Mouse (Mus musculus) frontal cortex, postnatal 36 days (tissue): ENCODE results near the gene Cox4i1.
"Not testable (repeated sequence)": the region's sequence is repeated elsewhere in the genome, so short reads cannot be mapped to it uniquely, and the experiment has no call there.

ENCODE experiments used
- DNase-seq, 2 experiments: peaks; one replicate each; pipeline ENCODE4 v3.0.0; 2022; ENCODE audit warnings: low spot score in 2 of 2

Cox4i1 gene

DNA sequence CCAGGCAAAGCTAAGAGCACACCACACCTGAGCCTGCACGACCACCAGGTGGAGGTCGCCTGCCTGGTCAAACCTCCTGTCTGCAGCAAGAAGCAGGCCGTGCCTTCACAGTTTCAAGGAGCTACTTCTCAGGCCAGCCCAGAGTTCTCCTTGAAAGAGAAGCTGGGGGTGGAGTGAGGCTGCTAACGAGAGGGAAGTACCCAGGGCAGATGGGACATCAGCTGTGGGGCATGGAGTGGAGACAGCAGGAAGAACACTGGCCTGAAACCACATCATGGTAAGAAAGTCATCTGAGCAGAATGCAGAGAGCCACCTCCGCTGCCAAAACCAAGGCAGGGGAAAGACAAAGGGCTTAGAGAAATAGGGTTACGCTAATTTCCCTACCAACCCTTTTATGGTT is 3.5 kb upstream of the Cox4i1 start:
- DNase-seq = no peak

DNA sequence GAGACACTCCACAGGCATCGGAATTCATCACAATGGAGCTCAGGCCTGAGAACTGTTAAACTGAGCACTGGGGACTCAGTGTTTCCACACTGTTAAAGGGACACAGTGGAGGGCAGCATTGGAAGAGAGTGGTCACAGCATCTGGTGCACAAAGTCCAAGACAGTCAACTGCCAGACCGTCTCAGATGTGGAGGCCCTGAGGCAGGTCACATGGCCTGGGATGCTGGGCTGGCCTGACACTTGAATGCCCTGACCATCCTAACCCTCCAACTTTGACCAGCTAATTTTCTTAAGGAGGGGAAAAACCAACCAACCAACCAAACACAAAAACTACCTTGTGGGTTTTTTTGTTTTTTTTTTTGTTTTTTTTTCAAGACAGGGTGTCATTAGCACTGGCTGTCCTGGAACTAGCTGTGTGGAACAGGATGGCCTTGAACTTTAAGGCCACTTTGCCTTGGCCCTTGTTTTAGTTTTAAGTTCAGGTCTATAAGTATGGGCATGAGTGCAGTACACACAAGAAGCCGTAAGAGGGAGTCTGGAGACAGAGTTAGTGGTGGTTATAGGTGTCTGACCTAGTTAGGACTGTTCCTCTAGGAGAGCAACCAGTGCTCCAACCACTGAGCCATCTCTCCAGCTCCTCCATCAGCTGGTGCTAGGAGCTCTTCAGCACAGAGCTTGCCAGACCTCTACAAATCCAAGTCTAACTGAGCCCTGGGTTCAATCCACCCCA is 2.1 kb upstream of the Cox4i1 start:
- DNase-seq = no peak

DNA sequence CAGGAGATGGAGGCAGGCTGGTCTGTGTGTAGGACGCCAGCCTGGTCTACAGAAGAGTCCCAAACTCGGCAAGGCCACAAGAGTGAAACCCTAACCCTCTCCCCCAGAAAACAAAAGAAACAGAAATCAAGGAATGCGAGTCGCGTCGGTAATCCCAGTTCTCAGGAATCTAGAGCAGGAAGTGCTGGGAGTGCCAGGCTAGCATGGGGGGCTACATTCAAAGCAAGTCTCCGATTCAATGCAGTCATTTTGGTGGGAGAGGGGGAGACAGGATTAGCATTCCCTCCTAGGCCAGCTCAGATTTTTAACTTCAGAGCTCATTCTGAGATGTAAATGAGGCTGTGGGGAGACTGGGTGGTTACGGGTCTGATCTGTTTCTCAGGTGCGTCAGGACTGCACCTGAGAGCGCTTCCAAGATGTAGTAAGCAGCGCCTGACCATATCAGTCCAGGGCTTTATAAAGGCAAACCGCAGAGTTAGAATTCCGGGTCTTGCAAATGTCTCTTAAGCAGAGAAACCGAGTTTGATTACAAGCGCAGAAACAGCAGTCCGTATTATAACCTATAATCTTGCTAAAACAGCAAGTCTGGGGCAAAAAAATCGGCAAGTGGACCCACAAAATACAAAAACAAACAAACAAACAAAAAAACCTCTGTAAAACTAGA is 1.1 kb upstream of the Cox4i1 start:
- no peak for DNase-seq

DNA sequence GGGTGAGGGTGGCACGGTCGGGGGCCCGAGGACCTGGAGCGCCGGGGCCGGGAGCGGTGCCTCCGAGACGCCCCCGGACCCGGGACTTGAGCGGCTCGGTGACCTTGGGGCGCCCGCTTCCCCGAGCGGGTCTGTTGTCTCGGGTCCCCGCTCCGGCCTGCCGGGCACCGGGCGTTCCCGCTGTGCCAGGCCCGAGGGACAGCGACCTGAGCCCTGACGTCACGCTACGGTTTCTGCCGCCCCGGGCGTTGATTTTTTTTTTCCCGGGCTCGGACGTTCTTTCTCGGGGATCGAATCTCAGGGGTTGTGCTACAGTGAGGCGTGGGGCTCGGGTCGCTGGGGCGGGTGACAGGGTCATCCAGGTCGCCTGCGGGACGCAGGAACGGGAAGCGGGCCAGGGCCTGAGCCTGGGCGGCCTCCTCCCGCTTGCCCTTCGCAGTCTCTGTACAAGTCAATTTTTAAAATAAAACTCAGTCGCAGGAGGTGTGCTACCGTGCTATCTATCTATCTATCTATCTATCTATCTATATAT is 418 bp downstream of the Cox4i1 start, which contains the start of gene Emc8:
TSS of gene Emc8 (minus strand) at position 200 of the 532 bp plus-strand sequence.
- no peak for DNase-seq

DNA sequence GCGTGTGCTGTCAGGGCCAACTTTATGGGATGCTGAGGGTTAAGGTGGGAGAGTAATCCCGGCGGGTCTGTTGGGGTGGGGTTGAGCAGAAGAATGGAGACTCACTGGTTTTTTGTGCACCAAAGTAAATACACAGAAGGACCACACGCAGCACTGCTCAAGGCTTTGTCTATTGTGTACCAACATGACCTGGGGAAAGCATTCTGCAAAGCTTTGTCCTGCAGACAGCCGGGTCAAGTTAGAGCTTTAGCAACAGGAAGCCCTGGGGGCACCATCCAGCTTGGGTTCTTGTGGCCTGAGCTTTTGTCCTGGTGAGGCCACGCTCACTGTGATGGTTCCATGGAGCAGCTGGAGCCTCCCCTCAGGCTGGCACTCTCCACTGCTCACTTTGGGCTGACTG is 3.8 kb downstream of the Cox4i1 start:
- no peak for DNase-seq

DNA sequence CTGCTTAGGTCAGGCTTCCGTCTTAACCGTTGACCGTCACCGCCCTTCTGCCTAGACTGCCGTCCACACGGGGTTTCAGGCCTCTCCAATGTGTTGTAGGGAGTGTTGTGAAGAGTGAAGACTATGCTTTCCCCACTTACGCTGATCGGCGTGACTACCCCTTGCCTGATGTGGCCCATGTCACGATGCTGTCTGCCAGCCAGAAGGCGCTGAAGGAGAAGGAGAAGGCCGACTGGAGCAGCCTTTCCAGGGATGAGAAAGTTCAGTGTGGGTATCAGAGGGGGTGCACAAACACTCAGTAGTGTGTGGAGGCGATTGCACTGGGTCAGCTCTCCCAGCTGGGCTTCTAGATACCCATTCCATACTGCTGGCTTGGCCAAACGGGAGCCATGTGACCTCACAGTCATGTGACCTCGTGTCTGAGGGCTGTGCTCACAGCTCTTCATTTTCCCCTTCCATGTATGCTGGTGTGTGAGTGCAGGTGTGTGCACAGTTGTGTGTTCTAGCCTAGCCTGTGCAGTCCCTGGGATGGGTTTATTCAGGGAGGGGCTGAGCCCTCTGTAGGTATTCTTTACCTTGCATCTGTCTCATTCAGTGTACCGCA is 4.7 kb downstream of the Cox4i1 start:
- DNase-seq = no peak

DNA sequence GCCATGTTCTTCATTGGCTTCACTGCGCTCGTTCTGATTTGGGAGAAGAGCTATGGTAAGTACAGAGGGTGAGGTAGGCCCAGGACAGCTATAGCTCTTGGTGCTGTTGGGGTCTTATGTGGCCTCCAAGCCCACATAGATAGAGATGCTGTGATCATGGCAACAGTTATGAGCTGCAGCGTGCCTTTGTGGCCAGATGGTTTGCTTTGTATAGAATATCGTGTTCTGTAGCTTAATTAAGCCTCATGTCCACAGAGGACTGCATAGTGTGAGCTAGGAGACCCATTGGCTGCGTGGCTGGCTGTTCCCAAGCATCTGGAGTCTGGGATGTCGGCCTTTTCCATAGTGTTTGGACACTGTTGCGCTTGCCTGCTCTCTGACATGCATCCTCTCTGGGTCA is 5.3 kb downstream of the Cox4i1 start:
- DNase-seq = peak in 1 of 2 experiments; percentile 33

DNA sequence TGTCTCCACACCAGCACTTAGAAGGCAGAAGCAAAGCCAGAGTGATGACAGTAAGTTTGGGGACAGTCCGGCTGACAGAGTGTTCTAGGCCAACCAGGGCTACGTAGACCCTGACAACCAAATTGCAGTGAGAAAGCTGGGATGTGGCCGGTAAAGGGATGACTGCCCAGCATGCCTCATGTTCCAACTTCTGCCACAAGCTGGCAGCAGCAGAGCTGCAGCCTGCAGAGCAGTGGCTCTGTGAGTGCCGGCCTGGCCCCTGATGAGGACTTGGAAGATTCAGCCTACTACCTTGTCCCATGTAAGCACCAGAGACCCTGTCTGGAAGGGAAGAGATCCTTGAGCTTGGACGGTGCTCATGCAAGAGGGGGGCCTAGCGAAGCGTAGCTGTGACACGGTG is 7.7 kb downstream of the Cox4i1 start:
- DNase-seq = no peak

DNA sequence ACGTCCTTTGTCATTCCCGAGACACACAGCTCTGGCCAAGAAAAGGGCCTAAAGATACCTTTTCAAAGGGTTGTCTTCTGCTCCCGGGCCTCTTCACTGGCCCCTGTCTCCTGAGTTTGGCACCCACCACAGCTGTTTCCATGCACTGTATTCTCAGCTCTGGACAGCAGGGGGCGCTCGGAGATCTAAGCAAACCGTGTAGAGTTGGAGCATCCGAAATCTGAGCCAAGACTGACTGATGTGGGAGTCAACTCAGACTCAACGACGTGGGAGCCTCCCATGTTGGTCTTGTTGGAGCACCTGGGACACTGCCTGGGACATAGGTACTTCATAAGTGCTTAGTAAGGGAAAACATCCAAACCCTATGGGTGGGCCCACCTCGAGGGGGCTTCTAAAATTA is 10.4 kb downstream of the Cox4i1 start:
- DNase-seq = peak; percentile 83 to 87

DNA sequence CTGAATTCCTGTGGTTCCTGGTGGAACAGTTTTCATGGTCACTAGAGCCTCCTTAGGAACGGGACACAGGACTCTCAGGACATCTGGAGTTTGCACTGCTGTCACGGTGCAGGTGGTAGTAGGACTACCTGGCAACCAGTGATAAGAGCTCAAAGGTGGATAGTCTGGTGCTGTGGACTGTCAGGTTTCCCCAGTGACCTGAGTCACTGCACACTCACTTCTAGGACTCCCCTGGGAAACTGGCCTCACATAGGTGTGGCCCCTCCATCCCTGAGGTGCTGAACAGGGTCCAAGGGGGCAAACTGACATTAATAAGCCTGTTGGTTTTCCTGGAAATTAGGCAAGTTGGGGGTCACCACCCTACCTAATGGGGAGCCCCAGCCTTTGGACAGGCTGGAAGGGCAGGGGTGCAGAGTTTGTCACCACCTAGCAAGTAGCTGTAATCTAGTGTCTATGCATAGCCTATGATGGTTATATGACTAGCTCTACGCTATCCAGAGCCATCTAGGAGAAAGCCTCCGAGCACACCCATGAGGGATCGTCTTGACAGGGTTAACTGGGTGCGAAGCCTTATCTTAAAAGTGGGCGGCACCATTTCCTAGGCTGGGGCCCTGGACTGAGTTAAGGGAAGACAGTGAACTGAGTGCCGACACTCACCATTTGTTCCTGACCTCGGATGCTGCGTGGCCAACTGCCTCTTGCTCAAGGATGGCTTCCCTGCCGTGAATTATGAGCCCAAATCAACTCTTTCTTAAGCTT is 11.8 kb downstream of the Cox4i1 start:
- no peak for DNase-seq

DNA sequence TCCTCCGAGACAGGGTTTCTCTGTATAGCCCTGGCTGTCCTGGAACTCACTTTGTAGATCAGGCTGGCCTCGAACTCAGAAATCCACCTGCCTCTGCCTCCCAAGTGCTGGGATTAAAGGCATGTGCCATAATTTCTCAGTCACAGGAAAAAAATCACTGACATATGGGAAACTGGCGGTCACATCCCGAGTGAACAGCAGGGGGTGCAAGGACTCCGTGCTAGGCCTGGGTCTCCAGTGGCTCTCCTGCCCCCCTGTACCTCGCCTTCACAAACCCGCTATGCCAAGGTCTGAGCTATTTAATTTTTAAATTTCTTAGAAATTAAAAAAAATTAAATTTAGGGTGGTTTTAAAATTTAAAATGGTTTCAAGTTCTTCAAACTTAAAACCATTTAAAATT is 12.4 kb downstream of the Cox4i1 start:
- DNase-seq = not testable (repeated sequence)

DNA sequence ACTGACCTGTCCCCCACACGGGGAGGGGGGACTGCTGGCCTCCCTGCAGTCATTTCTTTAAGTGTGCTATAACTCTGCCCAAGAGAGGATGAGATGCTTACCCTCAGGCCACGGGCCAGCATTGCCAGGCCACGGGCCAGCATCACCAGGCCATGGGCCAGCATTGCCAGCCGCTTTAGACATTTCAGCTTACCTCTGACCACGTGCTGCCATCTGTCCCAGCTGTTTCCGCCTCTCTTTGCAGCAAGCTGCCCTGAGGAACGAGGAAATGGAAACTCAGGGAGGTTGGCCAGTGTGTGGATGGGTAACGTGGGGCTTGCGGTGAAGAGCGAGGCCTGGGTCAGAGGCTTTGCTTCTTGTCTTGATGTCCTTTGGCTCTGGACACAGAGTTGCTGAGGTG is 13.1 kb downstream of the Cox4i1 start:
- DNase-seq = no peak

DNA sequence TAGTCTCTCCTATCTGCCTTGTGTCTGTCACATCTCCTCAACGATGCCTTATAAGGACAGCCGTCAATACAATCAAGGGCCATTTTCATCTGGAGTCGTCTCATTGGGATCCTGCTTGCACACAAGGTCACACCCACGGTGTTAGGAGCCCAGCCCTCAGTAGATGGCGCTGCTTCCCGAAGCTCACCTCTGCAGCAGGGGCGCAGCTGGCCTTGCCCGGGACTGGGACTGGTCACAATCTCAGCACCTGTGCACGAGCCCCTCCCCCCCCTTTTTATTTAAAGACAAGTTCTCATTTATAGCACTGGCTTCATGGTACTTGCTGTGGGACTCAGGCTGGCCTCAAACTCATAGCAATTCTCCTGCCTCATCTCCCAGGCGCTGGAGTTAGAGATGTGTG is 15.6 kb downstream of the Cox4i1 start:
- peak in 1 of 2 experiments; percentile 47 for DNase-seq

DNA sequence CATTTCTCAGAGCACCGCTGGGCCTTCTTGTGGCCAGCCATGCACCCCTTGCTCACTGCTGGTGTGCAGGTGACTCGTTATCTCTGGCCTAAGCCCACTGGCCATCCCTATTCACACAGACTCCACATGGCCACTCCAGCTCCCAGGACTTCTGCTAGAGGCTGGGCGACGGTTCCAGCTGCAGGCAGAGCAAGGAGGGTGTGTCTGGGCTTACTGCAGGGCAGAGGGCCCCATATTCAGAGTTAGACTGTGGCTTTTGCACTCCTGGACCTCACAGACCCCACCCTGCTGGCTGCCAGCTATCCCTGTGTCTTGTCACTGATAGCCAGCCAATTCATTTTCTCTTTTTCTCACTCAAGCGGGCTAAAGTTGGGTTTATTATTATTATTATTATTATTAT is 16.1 kb downstream of the Cox4i1 start:
- no peak for DNase-seq

DNA sequence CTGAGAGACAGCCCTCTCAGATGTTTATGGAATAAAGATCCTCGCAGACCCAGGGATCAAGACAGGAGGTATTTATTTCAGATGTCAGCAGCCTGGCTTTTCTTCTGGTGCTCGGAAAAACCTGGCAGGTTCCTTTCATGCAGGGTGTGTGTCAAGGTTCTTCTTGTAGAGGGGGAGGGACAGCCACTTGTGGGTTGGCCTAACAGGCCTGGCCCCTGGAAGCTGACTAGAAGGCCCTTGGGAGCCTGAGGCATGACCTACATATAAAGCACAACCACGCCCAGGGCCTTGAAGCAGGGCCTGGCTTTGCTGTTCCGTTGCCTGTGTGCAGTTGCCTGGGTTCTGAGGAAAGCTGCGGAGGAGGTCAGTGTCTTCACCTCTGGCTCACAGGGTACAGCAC is 17.1 kb downstream of the Cox4i1 start:
- no peak for DNase-seq

DNA sequence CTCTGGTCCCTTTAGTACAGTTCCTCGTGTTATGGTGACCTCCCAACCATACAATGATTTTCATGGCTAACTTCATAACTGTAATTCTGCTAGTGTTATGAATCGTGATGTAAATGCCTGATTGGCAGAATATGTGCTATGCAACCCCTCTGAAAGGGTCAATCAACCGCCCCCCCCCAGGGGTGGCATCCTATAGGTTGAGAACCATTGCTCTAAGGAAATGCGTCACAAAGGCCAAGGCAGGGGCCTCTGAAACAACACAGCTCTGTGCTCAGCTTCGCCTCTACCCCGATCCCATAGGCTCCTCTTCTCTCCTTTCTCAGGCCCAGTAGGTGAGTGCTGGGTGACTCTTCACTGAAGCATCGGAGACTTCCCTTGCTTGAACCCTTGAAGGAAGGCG is 17.6 kb downstream of the Cox4i1 start:
- no peak for DNase-seq

DNA sequence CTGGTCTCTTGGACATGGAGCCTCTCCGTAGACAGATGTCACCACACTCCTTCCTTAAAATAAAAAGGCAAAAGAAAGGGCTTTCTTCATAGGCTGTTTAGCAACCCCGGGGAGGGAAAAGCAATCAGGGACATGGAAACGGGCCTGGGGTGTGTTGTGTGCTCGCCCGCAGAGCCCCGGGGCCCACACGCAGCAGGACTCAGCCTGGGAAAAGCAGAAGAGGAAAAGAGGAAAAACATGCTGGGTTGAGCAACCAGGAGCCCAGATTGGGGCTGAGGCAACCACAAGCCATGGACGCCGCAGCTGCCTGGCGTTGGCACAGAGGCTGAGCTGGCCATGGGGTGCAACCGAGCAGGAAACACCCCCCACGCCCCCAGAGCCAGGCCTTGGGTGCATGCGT is 18.0 kb downstream of the Cox4i1 start:
- DNase-seq = no peak

DNA sequence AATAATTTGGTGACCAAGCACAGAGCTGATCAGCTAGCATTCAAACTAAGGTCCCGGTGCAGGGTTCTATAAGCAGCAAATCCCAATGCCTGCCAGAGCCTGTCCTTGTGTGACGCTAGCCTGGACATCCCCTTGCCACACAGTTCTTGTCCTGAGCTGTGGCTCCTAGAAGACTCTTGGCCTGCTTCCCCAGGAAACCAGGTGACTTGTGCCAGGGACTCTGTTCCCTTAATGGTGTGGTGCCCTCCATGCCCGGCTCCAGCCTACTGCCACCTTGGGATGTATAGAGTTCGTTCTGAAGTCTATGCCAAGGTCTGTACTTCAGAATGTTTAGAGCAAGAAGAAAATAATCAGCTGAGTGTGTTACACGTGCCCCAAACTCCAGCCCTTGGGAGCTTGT is 18.6 kb downstream of the Cox4i1 start:
- DNase-seq = no peak

DNA sequence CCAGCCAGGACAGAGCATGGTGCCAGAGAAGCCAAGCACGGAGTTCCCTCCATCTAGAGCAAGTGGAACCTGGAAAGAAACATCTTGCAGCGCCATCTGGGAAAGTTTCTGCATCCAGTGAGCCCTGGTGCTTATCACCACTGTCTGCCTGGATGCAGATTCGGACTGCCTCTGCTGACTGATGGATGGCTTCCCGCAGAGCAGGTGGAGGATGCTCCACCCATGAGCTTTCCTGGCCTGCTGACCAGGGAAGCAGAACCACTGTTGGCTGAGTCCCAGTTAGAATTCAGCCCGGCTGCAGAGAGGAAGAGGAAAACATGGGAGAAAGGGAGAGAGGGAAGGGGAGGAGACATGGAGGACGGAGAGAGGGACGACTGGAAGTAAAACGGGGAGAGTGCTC is 19.8 kb downstream of the Cox4i1 start:
- no peak for DNase-seq

DNA sequence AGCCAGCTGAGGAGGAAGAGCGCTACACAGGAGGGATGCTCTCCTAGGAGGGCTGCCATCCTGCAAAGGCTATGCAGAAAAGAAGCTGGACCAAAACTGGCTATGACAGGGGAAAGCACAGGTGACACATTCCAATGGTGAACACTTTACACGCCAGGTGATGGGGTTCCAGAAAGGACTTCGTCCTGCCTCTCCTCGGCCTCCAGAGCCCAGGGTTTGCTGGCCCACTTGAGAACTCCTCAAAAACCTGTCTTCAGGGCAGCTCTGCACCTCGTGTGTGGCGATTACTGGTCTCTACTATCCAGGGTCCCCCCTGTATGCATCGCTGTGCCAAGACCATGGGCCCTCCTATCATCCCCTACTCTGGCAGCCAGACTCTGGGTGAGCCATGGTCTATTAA is 20.5 kb downstream of the Cox4i1 start:
- no peak for DNase-seq

DNA sequence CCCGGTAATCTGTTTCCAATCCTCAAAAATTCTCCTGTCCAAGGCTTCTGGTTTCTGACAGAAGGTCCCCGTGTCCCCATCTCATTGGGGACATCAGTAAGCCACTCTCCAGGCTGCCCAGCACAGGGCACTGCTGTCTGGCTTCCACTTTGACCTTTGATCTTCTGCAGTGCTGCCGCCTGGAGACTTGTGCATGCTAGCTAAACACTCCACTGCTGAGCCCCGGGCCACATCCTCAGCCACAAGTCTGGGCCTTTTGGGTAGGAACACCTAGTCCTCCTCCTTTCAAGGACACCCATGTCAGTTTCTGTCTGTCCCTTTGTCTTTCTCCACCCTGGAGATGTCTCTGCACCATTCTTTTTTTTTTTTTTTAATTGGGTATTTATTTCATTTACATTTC is 24.9 kb downstream of the Cox4i1 start:
- DNase-seq = no peak

DNA sequence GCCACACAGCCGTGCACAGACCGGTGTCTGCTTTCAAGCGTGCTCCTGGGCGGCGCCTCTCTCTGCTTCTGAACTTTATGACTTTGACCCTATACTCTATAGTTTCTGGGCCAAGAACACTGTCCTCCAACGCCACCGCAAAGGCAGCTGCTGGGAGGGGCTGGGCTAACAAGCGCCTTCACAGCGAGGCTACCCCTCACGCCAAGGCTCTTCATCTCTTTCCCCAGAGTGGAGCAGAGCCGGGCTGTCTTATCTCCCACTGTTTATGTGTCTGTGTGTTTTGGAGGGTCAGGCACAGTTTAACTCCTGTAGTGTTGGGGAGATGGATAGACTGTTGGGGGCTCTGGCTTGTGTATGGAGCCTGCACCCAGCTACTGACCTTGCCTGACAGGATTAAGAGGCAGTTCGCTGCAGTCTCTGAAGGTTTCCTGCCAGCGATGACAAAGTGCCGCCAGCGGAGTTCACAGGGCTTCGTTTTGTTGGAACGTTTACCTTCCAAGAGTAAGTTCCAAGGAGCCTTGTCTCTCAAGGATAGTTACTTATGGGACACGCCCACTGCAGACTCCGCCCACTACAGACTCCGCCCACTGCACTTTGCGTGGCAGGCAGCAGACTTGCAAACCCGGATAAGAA is 26.0 kb downstream of the Cox4i1 start:
- DNase-seq = no peak
